Mouse (Mus musculus): ENCODE data around the gene Rbm20.

Gene Rbm20

DNA sequence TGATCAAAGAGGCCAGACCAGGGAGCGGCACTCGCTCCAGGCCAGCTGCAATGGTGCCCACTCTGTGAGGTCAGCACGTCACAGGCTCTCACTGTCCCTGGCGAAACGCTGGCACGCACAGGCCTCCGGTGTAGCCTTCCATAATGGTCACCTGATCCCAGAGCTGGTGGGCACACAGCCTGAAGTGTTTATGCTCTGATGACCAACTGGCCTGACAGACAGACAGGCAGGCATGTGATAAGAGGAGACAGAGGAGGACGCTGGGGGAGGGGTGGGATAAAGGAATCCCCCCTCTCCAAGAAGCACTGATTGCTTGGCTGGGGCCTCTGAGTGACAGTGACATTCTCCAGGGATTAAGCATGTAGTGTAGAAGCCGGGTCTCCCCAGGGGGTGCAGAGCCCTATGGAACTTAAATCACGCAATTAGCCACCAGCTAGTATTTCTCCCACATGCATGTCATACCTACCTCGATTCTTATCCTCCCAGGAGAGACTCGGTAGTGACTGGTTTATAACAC is 6.4 kb upstream of the Rbm20 start:
- no peak for DNase-seq (ENCODE audit: extremely low read depth, low read depth)

DNA sequence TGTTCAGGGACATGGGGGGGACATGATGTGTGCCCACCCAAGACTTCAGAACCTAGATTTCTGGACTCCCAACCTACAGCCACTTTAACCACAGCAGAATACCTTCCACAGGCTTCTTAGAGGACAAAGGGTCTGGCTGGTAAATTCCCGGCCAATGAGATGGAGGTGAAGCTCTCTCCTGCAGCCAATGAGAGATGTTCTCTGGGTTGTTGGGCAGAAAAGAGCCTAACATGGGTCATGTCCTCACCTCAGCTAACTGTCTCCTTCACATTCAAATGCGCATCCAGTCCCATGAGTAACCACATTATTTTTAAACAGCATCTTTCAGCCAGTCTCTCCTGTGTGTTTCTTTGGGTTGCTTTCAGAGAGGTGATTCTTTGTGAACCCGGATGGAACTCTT is 5.7 kb upstream of the Rbm20 start:
- no peak for DNase-seq (ENCODE audit: extremely low read depth, low read depth)

DNA sequence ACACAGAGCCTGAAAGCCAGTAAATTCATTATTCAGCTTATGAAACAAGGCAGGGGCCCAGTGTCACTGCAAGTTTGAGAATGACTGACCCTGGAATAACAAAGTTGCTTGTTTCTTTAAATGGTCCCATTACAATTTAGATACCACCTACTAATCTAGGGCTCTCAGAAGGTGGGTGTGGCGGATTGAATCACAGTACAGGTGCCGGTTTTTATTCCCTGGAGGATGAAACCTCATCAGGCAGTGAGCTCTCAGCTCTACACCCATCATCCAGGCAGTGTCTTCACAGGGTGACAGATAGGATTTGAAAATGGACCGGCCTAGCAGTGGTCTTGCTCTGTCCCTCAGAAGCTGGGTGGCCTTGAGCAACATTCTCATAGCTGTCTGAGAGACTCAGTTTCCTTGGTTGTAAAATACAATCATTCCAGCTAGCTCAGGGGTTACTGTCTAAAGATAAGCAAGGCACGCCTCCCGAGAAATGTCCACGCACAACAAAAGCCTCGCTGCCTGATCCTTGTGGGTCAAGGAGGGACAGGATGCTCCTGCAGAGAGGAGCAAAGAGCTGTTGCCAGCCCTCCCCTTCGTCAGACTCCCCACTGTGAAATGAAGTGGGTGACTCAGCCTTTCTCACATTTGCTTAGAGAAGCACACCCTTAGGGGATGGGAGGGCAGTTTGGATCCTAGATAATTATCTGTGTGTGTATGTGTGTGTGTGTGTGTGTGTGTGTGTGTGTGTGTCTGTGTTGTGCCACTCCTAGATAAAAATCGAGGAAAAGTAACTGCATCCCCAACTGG is 2.8 kb upstream of the Rbm20 start:
- DNase-seq (ENCODE audit: extremely low read depth, low read depth): no peak

DNA sequence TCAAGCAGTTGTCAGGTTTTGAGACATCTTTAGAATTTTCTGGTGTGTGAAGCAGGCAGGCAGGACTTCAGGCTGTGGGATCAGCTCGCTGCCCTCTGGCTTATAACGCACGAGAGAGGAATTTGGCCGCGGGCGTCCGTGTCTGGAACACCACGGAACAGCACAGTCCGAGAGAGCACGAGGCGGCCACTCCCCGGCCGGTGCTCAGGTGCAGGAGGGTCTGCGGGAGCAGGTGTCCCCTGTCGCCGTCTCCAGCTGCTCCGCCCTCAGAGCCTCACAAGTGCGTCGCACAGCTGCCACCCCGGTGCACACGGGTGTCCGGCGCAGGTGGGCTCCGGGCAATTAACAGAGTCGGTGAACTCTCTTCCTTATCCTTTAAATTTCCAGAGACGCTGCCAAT is 878 bp upstream of the Rbm20 start:
- DNase-seq (ENCODE audit: extremely low read depth, low read depth): no peak

DNA sequence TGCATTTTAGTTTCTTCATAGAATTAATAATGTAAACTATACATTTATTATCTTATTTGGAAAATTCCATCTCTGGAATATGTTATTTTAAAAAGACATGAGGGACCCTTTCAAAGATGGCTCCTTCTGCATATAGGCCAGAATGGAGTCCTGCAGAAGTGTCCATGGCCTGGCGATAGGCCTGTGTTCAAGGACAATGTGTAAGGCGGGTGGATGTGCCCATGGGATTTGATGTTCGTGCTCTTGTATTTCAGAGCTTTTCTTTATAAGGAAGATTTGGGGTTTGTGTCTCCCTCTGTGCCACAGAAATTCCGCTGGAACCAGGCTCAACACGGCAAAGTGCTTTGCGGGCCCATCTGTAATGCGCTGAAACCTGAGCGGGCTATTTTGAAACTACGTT is 2.1 kb downstream of the Rbm20 start:
- DNase-seq (ENCODE audit: extremely low read depth, low read depth): no peak

DNA sequence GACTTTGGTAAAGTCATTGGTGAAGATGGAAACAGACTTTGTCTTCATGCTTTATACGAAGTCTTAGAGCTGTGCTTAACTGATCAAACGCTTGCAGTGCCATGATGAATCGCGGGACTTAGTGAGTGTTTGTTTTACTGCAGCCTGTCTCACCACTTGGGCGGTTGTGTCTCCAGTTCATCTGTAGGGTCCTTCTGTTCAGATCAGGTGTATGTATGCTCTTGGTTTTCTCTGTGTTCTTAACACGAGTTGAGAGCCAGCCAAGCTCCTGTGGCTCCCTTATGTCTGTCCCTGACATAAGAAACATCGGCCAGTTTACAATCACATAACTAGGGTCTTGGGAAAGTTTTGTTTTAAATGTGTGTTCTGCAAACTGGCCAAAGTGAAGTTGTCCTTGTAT is 2.9 kb downstream of the Rbm20 start:
- DNase-seq (ENCODE audit: extremely low read depth, low read depth): no peak

DNA sequence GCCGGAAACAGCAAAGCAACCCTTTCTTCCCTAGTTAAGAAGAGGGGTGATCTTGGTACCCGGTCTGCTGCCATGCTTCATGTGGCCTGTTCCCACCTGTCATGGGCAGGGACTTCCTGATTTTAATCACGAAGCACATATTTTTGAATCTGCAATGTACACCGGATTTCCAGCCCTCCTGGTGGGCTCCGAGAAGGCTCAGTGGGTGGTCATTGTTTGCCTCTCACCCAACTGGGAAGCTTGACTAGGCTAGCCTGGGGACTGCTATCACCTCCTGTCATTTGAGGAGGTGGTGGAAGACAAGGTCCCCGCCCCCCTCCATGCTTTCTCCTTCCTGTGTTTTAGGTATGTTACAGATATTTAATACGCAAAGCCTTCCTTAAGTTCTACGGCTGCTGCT is 5.3 kb downstream of the Rbm20 start:
- no peak for DNase-seq (ENCODE audit: extremely low read depth, low read depth)

DNA sequence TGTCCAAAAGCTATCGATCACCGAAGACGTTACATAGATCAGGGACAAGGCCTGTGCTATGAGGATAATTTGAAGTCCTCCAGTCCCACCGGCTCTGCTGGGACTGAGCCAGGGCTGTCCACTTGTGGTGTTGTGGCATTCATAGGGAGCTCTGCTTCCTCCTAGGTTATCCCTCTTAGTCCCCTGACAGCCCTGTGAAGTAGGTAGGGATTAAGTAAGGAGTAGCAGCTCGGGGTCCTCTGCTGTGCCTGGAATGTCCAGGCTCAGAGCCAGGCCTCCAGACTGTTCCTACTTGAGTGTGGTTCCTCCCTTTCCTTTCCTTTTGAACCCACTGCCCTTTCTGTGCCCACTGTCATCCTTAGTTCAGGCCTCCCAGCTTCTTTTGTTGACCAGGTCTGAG is 10.5 kb downstream of the Rbm20 start:
- DNase-seq (ENCODE audit: extremely low read depth, low read depth): no peak

DNA sequence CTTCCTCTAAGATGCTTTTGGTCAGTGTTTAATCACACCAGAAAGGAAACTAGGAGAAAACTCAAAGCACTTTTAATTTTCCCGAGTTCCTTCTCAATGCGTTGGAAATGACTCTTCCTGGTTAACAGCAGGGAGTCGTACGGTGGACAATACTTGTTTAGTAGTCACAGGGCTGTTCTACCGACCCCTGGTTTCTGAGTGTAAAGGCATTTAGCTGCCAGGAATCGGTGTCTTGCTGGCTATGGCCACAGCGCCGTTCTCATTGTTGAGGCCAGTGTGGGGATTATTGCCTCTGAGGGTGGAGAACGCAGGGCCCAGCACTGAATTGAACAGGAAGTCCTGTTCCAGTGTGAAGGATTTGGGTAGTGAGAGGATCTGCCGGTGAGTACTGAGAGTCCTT is 13.7 kb downstream of the Rbm20 start:
- DNase-seq (ENCODE audit: extremely low read depth, low read depth): no peak

DNA sequence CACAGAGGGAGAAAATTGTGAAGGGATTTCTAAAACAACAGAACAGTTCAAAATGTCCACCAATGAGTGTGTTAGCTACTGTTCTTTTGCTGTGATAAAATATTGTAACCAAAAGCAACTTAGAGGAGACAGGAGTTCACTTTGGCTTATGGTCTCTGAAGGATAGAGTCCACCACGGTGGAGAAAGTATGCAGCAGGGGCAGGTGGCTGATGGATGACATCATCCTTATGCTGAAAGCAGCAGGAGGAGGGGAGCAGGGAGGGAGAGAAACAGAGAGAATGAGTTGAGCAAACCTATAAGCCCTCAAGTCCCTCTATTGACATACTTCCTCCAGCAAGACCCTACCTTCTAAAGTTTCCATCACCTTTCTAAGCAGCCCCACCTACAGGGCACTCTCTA is 16.9 kb downstream of the Rbm20 start:
- DNase-seq (ENCODE audit: extremely low read depth, low read depth): no peak

DNA sequence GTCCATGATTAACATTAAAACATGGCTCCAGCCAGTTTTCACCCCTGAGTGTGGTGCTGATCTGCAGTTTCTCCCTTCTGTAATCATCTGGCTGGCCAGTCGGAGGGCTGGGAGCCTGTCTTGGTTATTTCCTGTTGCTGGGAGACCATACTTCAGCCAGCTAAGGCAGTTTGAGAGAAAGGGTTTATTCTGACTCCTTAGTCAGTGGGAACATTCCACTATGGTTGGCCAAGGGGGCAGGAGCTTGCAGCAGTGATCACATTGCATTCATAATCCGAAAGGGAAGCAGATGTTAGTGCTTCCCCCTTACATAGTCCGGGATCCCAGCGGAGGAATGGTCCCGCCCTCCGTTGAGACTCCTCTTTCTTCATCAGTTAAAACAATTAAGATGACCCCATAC is 19.0 kb downstream of the Rbm20 start:
- DNase-seq (ENCODE audit: extremely low read depth, low read depth): no peak

DNA sequence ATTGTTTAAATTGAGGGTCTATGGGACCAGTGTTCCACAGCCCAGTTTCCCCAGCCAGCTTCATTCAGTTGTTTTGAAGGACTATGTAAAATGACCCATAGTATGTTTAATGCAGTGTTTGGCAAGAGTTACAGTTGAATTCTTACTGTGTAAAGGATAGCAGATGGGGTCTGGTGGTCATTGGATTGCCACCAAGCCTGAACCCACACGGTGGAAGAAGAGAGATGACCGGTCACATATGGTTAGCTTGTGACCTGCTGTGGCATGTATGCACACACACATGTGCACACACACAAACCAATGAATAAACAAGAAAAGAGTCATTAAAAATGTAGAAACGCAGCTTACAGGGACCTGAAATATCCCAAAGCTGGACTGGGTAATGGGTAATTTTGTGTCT is 19.5 kb downstream of the Rbm20 start:
- DNase-seq (ENCODE audit: extremely low read depth, low read depth): no peak

DNA sequence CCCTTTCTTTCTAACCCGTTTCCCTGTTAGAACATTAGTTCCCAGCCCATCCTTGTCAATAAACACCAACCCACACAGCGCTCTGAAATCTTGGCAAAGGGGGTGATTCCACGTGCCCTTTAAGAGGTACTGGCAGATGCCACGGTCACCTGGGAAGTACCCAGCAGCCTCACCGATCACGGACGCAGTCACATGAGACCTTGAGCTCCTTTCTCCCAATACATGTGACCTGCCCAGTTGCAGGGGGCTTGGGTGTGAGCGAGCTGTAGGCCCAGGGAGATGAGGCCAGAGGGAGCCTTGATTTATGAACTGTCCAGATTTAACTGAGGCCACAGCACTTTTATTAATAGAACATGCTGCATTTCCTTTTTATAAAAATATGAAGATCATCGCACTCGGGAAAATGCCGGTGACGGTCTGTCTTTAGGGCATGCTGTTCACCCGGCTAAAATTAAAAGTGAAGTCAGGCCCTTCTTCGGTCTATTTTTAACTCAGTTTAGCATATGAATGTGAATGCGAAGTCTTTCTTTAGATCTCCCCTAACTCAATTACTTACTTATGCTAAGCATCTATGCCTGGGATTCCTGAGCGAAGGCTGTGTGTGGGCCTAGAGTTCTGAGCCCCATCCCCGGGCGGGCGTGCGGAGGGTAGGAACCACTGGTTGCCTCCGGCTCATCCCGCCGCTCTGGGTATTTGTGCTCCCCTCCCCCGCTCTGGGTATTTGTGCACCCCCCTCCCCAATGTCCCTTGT is 20.4 kb downstream of the Rbm20 start:
- DNase-seq (ENCODE audit: extremely low read depth, low read depth): no peak

DNA sequence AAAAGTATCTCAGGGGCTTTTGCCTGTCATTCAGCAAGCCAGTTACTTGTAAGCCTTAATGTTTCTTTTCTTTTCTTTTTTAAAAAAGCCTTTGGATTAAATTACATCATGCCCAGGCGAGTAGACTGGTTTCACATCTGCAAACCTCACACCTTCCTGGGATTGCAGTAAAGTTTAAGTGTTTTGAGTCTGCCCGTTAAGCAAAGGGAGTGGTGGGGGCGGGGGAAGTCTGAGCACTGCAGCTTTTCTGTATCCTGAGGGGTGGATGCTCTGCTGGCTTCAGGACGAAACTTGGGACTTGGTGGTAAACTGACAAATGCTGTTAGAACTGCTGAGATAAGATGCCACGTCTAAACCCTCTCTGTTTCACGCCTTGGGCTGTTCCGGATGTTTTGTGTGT is 22.6 kb downstream of the Rbm20 start:
- no peak for DNase-seq (ENCODE audit: extremely low read depth, low read depth)

DNA sequence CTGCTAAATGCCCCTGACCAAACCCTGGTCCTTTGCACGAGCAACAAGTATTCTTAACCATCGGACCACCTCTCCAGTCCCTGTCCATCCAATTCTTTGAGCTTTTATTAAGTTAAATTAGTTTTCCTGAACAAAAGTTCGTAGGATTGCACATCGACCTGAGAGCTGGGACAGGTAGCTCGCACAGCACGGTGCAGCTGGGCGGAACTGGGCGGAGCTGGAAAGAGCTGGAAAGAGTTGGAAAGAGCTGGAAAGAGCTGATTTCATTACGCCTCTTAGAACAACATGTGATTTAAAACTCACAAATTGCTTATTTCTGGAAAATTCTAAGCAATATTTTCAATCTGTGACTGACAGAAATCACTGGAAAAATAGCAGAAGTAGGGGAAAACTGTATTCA is 24.3 kb downstream of the Rbm20 start:
- DNase-seq (ENCODE audit: extremely low read depth, low read depth): no peak

DNA sequence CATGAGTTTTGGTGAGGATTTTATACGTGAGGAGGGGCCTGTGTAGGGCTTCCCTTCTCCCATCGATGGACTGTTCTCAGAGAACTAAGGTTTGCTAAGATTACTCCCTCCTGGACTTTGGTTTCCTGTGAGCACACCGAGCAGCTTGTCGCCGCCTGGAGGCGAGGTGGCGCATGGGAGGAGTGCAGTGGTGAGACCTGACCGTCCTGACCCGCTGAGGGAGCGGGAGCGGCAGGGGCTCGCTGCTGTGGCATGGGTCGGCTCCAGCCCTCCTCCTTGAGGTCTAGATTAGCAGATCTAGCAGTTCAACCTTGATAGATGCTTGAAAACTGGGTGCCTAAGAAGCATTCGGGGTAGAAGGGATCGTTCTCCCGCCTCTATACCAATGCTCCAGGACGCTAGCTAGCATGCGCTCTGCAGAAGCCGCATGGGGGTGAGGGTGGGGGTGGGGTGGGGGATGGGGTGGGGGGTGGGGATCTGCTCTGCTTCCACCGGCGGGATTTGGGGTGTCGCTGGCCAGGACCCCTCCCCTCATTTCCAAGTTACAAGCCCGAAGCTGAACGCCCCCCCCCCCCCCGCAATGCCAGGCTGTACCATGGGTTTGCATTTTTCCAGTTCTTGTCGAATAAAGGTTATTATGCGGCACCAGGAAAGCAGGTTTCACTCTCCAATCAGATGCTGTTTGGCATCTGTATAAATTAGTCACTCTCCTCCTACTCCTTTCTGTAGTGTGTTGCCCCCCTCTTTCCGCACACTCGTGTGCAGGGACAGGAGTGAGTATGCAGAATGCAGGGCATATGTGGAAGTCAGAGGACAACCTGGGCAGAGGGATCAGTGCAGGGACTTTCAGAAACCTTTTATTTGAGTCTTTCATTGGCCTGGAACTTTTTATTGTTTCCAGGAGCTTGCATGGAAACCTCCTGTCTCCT is 28.1 kb downstream of the Rbm20 start:
- no peak for DNase-seq (ENCODE audit: extremely low read depth, low read depth)

DNA sequence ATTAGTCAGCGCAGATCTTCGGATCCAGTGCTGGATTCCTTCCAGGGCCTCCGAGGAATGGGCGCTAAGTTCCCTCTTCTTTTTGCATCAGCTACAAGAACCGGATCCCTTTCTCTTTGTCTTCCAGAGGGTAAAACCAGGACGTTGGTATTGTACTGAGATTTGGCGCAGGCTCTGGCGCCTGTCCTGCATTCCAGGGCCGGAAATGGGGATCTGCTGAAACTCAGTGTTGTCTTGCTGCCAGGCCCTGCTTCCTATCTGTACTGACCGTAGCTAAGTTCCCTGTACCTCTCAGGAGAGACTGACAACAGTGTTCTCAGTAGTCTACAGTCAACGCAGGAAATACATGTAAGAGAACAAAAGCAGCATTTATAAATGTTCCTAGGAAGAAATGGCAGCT is 31.3 kb downstream of the Rbm20 start:
- DNase-seq (ENCODE audit: extremely low read depth, low read depth): no peak

DNA sequence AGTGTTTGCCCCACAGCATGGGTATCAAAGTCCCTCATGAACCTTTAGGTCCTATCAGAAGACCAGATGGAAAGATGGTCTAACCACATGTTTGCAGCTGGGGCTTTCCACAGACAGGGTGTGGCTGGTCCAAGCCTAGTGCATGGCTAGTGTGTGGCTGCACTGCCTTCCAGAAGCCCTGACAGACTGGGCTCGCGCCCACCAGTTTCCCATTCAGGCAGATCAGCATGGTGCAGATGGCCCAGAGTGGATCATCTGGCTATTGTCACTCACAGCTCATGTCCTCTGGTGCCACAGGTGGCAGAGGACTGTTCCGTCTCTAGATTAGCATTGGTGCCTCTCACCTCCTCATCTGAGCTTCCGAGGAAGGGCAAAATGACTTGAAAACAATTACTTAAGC is 33.8 kb downstream of the Rbm20 start:
- no peak for DNase-seq (ENCODE audit: extremely low read depth, low read depth)

DNA sequence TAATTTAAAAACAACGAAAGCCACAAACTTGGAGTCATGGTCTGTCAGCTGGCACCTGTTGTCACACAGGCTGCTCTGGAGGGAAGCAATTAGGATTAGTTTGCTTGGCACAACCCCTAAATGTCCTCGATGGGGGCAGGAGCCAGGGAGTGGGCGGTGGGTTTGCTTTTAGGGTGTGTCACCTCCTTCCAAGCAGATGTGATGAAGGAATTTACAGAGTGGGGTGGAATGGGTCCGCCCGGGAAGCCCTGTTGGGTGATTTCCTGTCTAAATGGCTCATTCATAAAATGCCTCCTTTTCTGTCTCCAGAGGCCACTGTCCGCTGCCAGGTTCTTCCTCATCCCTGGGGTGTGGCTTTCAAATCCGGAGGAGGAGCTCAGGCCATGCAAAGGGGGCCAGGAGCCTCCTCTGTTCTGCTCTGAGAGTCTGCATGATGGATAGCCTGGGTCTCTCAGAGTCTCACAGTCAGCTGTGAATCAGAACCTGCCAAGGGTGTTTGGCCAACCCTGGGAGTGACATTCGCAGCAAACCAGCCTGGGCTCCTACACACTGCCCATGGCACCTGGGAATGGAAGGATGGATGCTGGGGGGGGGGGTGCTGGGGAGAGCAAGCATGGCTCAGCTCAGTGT is 34.3 kb downstream of the Rbm20 start:
- no peak for DNase-seq (ENCODE audit: extremely low read depth, low read depth)

DNA sequence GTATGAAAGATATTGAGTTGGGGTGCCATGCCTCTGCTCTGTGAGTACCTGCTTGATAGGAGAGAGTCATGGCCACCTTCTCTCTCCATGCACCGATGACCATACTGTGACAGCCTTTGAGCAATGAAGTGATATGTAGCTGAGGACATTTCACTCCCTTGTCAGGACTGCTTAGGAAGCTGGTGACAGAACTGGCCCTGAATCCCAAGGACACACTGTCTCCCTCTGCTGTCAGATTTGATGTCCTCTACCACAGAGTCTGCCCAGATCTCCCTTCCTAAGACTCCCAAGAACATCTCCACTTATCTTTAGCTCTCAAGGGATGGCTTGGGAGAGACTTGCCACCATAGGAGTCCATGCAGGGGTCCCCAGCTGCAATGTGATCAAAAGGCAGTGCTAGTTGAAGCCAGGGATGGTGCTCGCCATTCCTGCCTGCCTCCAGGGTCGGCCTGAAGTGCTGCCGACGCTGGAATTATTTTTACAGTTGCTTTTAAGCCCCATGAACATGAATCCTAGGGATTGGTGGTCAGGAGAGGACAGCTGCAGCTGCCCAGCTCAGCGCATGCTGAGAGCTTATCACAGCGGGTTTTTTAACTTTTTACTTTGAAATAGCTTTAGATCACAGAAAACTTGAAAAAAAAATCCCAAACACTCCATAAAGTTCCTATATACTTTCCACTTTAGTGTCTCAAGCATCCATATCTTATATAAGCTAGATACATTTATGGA is 35.4 kb downstream of the Rbm20 start:
- no peak for DNase-seq (ENCODE audit: extremely low read depth, low read depth)

DNA sequence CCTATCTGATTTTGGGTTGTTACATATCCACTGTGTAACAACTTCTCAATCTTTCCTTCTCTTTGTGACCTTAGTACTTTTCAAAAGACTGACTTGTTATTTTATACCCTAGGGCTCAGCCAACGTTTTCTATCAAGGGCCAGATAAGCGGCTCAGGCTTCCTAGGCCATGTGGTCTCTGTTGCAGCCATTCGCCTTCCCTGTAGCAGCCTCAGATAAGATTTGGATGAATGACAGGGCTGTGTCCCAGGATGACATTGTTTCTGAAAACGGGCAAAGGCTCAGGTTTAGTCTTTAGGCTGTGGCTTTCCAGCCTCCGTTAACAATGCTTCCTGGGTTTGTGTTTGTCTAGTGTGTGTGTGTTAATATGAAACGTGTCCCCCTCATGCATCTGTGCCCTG is 36.3 kb downstream of the Rbm20 start:
- no peak for DNase-seq (ENCODE audit: extremely low read depth, low read depth)
